Mouse (Mus musculus) ES-Bruce4 (cell line): ENCODE measurements around the gene Pphln1.

ENCODE experiments used
- CTCF ChIP-seq: IDR thresholded peaks from one replicate; pipeline ENCODE4 v1.8.1; 2011; ENCODE audit warnings: low read depth, low read length
- EP300 ChIP-seq: IDR thresholded peaks from 2 replicates; pipeline ENCODE4 v1.6.1; 2011; ENCODE audit warnings: low read depth, low read length; ENCODE audit not compliant: insufficient read depth

DNA sequence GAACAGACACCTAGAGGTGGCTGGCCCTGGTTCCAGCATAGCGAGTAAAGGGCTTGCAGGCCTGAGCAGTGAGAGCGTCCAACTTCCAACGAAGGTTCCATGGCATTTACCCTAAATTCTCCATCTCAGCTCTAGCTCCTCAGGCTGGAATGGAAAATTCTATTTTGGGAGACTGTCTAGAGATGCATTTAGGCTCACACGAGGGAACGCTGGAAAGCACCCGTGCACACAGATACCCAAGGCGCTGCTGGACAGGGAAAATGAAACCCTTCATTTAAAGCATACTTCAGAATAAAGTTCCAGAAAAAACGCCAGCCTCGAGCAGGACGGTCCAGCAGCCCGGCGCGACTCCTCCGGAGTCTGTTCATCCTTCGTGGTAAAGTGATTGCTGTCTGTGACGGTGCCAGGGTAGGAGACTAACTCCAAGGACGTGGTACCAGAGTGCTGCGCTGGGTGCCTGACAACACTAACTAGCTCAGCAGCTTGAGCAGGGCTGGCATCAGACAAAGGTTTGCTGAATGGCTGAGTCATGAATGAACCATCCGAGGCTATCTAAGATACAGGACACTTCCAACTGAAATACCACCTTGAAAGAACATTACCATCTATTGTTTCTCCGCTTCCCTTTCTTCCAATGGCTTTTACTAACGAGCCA lies 140.5 kb downstream of the Pphln1 start:
- TF ChIP-seq CTCF = no peak
- no peak for TF ChIP-seq EP300
